Mouse (Mus musculus): Measurements from ENCODE around the gene Pfdn6. TPM values are rescaled to one million over a fixed set of nuclear protein-coding genes. Genes with fewer than 3 reads are reported as not detected.

The Pfdn6 gene
- polyA plus RNA-seq (2012; rRNA removed), result 101 and 130 TPM in 2 replicates

DNA sequence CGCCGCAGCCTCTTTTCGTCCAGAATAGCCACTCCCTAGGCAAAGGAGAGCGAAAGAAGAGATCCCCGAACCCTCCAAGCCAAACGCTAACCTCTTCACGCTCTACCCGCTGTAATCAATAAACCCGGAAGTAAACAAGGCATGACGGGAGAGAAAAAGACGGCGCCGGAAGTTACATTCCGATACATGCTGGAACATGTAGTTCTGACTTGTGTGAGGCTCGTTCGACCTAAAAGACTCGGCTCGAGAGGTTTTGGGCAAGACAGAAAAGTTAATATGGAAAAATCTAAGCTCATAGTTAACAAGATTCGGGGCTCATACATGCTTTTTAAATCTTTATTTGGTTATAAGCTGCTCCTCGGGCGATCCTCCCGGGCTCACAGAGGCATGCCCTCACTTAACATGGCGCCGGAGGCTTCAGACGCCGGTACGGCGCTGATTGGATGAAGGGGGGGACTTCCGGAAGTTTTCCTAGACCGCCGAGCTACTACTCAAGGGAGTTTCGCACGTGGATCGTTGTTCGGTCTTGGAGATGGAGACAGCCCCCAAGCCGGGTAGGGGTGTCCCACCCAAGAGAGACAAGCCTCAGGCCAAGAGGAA lies at the start of gene Pfdn6, which contains the start of gene Wdr46:
TSS of gene Pfdn6 (minus strand) at position 138 of the 600 bp plus-strand sequence.
TSS of gene Wdr46 (plus strand) at position 455 of the 600 bp plus-strand sequence.
- DNase-seq (ENCODE audit: extremely low spot score in 1 of 2, low spot score in 1 of 2), result peak; percentile 83 to 95

DNA sequence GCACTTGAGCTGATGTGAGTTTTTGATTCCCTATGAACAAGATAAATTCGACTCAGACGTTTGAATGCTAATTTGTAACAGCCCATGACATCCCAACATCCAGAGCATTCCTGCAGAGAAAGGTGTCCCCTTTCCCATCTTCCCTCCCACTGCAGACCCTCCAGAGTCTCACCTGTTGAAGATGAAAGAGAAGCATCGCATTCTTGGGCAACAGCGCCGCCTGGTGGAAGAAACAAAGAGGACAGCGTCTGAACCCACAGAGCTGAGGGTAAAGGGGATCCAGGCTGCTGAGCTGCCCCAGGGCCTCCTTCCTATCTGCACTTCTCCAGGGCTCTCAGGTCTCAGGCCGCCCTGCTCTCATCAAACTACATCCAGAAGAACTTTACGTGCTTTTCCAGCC lies 42.0 kb upstream of the Pfdn6 start:
- peak in 1 of 2 experiments; percentile 68 for DNase-seq (ENCODE audit: extremely low spot score in 1 of 2, low spot score in 1 of 2)

DNA sequence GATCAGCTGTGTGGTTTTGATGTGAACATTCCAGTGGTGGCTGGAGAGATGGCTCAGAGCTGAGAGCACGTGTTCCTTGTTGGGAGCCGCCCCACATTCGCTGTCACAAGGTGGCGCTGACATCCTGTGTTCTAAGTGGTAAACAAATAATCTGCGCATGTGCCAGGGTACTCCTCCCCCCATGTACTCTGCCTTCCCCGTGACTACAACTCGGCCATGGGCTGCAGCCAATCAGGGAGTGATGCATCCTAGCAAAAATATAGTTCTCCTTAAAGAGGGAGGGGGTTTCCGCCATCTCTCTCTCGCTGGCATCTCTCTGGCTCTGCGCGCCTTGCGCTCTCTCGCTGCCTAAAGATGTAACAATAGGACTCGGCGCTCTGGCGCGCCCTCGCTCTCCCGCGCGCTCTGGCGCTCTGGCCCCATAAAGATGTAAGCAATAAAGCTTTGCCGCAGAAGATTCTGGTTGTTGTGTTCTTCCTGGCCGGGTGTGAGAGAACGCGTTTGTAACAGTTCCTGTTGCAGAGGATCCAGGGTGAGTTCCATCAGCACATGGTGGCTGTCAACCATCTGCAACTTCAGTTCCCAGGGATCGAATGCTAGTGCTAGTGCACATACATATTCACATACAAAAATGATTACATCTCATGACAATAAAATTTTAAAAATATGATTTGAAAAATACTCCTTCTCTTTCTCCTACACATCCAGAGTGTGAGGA lies 41.2 kb upstream of the Pfdn6 start:
- DNase-seq (ENCODE audit: extremely low spot score in 1 of 2, low spot score in 1 of 2), result peak; percentile 91

DNA sequence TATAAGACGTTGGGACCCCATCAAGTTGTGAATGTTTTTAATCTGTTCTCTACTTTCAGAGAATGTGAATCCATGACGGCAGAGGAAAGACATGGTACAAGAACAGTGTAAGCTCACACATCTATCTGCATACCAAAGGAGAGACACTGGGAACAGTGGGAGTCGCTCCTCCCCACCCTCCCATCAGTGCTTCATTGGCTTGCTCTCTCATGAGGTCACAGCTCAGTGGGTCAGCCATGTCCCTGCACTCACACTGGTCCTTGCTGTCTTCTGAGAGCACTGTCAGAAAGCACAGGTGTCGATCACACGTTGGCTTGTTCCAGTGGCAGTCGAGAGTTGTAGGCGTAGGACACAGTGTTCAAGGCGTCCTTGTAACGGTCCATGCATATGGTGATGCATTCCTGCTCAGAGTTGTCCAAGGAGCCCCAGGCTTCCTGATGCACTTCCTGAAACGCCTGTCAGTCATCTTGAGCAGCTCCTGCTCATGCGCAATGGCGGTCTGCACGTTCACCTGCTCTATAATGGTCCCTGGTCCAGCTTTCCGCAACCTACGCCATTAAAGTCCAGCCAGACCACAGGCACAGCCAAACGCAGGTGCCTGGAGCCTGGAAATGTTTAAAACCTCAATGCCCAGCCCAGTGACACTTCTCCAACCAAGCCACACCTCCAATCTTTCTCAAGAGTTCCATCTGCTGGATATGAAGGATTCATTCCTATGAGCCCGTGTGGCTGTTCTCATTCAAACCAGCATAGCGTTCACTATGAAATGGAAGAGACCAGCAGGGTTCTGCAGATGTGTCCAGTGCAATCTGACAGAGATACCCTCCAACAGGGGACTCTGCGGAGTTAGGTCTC lies 40.3 kb upstream of the Pfdn6 start:
- no peak for DNase-seq (ENCODE audit: extremely low spot score in 1 of 2, low spot score in 1 of 2)

DNA sequence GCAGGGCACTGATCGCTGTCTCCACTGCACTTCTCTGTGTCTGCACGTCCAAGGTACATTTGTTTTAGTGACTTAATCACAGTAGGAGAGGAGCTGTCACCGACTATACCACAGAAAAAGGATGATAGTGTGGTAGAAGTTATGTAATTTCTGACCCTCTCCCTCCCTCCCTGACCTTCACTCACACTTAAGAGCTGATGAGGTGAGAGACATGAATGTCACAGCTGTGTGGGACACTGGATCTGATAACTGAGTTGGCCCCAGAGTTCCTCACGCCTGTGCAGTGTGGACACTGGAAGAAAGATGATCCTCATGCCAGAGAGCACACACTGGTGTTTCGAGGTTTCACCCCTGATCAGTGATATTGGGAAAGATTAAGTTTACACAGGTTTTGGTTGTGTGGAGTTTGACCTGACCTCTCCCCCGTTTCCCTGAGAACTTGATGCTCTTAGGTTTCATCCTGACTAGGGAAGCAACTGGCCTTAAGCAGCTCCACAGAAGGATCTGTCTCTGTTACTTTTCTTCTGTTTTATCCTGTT lies 39.4 kb upstream of the Pfdn6 start:
- DNase-seq (ENCODE audit: extremely low spot score in 1 of 2, low spot score in 1 of 2), result no peak

DNA sequence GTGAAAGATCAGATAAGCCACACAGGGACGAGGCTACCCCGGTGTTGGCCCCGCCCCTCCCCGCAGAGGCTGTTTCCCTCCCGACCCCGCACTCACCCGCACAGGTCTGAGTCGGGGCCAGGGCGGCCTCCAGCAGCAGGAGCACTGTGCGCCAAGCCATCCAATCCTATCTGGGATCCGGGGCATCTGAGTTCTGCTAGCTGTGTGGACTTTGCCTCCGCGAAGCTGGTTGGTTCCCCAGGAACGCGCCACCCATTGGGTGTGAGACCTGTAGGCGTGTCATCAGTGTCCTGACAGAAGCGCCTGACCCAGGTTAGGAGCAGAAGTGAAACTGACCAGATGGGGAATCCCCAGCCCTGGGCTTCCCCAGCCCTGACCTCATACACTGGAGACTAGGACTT lies 38.5 kb upstream of the Pfdn6 start:
- no peak for DNase-seq (ENCODE audit: extremely low spot score in 1 of 2, low spot score in 1 of 2)

DNA sequence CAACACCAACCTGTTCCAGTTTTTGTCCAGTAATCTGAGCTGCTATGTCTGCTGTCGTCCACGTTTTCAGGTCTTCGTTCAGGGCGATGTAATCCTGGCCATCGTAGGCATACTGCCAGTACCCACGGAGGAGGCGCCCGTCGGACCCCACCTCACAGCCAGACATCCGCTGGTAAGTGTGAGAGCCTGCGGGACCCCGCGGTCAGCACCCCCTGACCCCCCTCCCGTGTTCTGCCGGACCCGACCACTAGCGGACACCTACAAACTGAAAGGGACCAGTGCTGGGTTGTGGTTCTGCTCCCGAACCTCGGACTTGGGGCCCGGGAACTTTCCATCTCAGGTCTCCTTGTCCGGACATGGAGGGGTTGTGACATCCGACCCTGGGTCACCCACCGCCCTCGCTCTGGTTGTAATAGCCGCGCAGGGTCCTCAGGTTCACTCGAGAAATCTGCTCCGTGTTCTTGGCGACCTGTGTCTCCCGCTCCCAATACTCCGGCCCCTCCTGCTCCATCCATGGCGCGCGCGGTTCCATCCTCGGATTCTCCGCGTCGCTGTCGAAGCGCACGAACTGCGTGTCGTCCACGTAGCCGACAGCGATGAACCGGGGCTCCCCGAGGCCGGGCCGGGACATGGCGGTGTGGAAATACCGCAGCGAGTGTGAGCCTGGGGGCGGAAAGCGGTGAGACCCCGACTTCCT lies 37.9 kb upstream of the Pfdn6 start:
- DNase-seq (ENCODE audit: extremely low spot score in 1 of 2, low spot score in 1 of 2), result no peak

DNA sequence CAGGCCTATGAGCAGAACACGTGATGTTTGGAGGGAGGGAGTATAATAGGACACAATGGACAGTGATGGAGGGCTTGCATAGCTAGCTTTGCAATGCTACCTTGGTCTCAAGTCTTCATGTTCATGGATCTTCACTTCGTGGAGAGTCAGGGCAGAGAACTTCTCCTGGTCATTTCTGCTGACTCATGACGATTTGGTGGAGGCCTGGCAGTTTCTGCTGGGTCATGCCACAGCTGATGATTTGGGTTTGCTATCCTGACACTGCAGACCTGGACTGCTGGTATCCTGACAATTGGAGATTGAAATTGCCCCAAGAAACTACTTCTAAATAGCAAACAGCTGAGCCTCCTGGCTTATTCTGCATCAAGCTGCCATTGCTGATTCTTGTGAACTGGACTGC lies 33.4 kb upstream of the Pfdn6 start:
- no peak for DNase-seq (ENCODE audit: extremely low spot score in 1 of 2, low spot score in 1 of 2)

DNA sequence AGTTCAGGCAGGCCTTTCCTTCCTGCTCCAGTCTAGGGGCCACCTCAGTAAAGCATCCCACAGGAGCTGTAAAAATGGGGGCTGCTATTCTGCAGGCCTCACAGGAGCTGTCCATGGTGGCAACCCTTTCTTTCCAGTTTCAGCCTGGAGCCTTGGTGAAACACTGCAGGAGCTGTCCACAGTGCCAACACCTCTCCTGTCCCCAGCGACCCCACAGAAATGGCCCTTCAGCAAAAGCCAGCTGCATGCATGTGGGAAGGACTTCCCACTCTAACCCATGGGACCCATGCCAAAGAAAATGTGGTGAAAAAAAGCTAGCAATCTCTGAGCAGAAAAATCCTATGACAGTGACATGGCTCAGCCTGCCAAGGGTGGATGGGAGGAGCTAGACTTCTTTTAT lies 32.5 kb upstream of the Pfdn6 start:
- DNase-seq (ENCODE audit: extremely low spot score in 1 of 2, low spot score in 1 of 2), result no peak

DNA sequence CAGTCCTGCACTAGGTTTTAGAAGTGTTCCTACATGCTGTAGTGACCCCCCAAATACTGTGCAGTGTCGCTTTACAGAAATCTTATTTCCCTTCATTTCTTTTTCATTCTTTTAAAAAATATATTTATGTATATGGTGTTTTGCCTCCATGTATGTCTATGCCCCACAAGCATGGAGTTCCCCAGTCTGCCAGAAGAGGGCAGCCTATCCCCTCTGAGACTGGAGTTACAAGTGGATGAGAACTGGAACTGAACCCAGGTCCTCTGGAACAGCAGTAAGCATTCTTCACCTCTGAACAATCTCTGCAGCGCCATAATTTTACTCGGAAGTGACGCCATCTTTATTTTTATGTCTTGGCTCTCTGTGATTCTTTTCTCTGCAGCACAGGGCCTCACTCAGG lies 29.3 kb upstream of the Pfdn6 start:
- no peak for DNase-seq (ENCODE audit: extremely low spot score in 1 of 2, low spot score in 1 of 2)

DNA sequence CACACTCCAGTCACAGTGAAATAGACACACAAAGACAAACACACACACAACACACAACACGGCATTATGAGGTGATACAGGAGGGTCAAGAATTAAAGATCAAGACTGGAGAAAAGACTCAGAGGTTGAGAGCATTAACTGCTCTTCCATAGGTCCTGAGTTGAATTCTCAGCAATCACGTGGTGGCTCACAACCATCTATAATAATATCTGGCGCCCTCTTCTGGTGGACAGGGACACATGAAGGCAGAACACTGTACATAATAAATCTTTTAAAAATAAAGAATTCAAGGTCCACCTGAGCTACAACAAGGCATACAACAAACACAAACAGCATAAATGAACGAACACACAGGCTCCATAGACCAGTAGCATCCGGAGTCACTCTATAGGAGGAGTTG lies 28.8 kb upstream of the Pfdn6 start:
- no peak for DNase-seq (ENCODE audit: extremely low spot score in 1 of 2, low spot score in 1 of 2)

DNA sequence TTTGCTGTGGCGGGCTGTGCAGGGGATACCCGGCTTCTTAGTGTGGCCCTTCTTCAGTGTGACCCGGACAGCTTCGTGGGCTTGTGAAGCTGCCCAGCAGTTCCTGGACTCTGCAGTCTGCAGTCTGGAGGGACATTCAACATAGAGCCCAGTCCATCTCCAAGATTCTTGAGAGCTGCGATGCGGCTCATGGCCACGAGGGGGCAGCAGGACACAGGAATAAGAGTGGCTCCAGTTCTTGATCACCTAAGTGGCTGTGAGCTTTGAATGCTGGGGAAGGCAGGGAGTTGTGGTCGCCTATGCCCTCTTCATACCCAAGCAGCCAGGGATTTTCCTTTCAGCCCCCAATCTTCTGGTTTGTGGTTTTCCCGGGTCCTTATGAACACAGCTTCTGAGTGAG lies 28.3 kb upstream of the Pfdn6 start:
- peak in 1 of 2 experiments; percentile 86 for DNase-seq (ENCODE audit: extremely low spot score in 1 of 2, low spot score in 1 of 2)

DNA sequence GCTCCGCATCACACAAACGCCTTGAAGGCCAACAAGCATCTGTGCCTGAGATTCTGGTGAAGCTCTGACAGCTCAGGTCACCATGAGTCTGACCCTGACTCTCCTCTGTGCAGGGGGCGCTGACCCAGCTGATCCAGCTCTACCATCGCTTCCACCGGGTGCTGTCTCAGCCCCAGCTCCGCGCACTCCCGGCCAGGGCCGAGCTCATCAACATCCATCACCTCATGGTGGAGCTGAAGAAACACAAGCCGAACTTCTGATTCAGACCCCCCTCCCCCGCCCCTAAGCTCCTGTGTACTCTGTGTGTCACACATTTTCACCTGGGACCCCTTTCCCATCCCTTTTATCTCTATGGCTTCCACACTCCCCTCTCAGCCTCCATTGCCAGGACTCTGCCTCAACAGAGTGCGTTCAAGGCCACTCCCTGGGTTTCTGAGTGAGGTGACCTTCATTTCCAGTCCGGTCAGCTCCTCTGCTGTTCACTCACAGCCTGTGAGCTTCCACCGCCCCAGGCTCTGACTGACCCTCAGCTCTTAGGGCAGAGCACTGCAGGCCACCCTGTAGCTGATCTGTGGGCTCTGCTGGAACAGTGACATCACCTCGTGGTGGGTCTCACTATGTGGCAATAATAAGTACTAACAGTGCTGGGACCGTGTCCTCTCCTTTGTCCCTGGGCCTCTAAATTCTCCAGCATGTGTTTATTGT lies 25.9 kb upstream of the Pfdn6 start:
- no peak for DNase-seq (ENCODE audit: extremely low spot score in 1 of 2, low spot score in 1 of 2)

DNA sequence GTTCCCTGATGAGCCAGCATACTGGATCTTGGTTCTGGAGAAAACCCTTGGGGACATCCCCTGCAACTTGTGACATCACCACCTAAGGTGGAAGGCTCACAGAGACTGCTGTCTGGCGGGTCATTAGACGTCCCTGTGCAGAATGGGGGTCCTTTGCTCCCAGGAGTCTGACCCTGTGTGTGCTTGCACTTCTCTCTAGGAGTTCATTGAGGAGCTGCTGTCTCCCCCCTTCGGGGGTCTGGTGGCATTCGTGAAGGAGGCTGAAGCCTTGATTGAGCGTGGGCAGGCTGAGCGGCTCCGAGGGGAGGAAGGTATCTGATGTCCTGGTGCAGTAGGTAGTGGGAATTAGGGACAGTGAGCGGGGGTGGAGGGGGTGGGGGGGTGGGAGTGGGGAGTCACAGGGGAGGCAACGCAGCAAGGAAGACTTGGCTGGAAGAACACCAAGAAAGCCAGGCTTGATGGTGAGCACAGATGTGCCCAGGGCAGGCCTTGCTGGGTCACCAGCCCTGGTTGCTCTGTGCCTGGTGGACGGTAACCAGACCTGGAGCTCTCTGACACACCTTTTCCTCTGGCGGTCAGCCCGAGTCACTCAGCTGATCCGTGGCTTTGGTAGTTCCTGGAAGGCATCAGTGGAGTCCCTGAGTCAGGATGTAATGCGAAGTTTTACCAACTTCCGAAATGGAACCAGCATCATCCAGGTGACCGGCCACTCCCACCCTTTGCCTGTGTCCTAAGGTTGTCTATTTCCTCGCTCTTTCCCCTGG lies 25.1 kb upstream of the Pfdn6 start:
- DNase-seq (ENCODE audit: extremely low spot score in 1 of 2, low spot score in 1 of 2), result no peak

DNA sequence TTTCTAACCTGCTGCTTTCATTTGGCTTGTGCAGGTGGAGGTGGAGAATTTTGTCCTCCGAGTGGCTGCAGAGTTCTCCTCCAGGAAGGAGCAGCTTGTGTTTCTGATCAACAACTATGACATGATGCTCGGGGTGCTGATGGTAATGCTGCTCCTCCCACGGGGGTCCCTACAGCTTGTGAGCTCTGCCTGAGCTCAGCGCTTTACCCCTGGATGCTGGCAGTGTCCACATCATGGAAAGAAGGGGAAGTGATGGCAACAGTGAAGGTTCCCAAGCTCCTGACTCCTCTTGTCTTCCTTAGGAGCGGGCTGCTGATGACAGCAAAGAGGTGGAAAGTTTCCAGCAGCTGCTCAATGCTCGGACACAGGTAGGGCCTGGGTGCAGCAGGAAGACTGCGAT lies 22.7 kb upstream of the Pfdn6 start:
- no peak for DNase-seq (ENCODE audit: extremely low spot score in 1 of 2, low spot score in 1 of 2)

DNA sequence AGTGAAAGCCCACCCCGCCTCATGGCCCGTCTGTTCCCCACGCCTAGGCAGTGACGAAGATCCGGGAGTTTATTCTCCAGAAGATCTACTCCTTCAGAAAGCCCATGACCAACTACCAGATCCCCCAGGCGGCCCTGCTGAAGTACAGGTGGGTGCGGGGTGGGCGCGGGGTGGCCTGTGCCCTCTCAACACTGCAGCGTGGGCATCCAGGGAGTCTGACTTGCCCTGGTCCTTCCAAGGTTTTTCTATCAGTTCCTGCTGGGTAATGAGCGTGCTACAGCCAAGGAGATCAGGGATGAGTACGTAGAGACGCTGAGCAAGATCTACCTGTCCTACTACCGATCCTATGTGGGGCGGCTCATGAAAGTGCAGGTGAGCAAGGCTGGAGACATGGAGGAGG lies 19.8 kb upstream of the Pfdn6 start:
- no peak for DNase-seq (ENCODE audit: extremely low spot score in 1 of 2, low spot score in 1 of 2)

DNA sequence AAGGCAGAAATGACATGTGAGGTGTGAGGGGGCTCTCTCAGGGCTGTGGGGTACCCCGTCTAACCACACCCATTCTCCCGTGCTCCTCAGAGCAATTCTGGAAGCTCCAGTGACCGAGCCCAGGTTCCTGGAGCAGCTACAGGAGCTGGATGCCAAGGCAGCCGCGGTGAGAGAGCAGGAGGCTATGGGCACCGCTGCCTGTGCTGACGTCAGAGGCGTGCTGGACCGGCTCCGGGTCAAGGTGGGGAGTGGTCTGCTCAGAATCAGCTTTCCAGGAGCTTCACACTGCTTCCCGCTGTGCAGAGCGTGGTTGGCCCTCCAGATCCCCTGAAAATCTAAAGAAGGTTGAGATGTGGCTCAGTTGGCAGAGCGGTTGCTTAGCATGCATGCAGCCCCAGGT lies 19.0 kb upstream of the Pfdn6 start:
- DNase-seq (ENCODE audit: extremely low spot score in 1 of 2, low spot score in 1 of 2), result no peak

DNA sequence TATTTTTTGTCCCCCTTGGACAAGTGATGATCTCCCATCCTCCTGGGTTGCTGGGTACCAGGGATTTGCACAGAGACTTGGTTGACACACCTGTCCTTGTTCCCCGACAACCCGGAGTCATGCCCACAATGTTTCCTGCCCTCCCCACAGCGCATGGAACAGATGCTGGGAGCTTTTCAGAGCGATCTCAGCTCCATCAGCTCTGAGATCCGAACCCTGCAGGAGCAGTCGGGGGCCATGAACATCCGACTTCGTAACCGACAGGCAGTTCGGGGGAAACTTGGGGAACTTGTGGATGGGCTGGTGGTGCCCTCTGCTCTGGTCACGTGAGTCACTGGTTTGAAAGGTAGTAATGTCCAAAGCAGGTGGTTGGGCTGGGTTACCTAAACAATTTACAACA lies 18.3 kb upstream of the Pfdn6 start:
- no peak for DNase-seq (ENCODE audit: extremely low spot score in 1 of 2, low spot score in 1 of 2)

DNA sequence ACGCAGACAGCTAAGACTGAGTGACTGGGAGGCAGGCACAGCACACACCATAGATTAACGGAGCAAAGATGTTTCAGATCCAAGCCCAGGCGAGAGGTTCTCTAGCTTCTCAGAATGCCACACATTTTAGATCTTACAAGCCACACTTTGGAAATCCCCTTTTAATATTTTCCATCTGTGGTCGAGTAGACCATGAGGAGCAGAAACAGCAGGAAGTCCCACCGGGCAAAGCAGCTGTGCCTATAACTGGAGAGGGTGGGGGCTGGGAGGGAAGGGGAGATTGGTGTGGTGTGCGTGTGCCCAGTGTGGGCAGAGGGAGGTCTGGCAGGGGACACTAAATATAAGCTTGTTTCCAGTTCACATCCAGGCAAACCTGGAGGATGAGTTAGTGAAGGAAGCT lies 17.4 kb upstream of the Pfdn6 start:
- DNase-seq (ENCODE audit: extremely low spot score in 1 of 2, low spot score in 1 of 2), result no peak

Data from frontal cortex, adult 2 months (tissue).